Mouse (Mus musculus): ENCODE measurements around the gene Stat6.

DNA sequence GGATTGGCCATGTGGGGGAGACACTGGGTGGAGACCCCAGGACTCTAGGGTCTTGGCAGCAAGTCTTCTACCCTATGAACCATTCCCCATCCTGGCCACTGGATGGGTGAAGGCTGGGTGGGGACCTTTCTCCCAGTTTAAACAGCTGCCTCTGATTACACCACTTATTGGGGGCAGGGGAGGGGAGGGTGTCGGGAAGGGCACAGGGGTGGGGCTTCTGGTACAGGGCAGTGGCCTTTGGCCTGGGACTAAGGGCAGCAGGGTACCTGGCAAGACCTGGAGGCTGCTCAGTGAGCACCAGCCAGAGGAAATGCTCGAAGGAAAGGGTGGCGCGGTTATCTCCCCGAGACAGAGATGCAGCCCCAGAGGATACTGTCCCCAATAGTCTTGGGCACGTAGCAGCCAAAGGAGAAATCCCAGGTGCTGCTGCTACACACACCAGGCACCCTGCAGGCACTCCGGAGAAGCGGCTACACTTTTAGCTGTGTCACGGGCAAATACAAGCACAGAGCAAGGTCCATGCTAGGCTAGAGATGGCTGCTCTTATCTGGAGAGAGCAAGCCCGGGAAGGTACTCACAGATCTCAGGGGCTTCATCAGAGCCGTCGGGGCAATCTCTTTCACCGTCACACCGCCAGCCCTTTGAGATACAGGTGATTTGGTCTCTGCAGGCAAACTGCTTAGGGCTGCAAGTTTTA, 30.6 kb upstream of the Stat6 start:
- no peak for TF ChIP-seq CTCF (IDR thresholded peaks at IDR 0.05; ENCODE audit: control insufficient read depth, insufficient read depth, low read length)
- TF ChIP-seq POLR2A (IDR thresholded peaks at IDR 0.05; ENCODE audit: borderline replicate concordance, control insufficient read depth, low read depth, low read length) = no peak
